Mouse (Mus musculus): Measurements from ENCODE around the gene Bag5.

DNA sequence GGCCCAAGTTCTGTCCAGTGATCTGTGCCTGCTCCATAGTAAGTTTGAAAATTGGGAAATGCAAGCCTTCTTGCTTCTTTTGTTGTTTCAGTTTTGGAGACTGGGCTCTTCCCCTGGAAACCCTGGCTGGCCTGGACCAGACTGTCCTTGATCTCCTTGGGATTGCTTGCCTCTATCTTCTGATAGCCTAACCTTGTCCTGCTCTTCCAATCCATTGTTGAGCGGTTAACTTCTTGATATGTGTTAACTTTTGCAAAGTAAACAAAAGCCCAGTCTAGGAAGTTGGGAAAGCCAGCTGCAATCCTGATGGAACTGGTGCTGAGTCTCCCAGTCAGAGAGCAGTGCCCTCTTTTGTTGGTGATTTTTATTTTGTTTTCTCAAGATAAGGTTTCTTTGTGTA is 14.9 kb upstream of the Bag5 start:
- TF ChIP-seq POLR2A (IDR thresholded peaks at IDR 0.05; ENCODE audit: insufficient read depth, low read depth, low read length), result no peak
- TF ChIP-seq CTCF (IDR thresholded peaks at IDR 0.05; ENCODE audit: insufficient read depth, low read depth, low read length), result no peak
